Mouse (Mus musculus): Measurements from ENCODE around the gene Kmt2a.
A peak's percentile ranks its signal among the peaks of the same experiment; 100 is the strongest.

Kmt2a gene

GRCm38 (mm10) chr9:44817522-44817921 is 63.6 kb downstream of the Kmt2a start:
- DNase-seq (ENCODE audit: low spot score) = no peak

- no peak for DNase-seq (ENCODE audit: low spot score)
These were observed 66.9 kb downstream of the Kmt2a start for GRCm38 (mm10) chr9:44814179-44814578.

GRCm38 (mm10) chr9:44810316-44810715 is 70.8 kb downstream of the Kmt2a start:
- DNase-seq (ENCODE audit: low spot score) = no peak

- no peak for DNase-seq (ENCODE audit: low spot score)
These were observed 73.3 kb downstream of the Kmt2a start for GRCm38 (mm10) chr9:44807778-44808177.

GRCm38 (mm10) chr9:44807141-44807540 is 74.0 kb downstream of the Kmt2a start:
- DNase-seq (ENCODE audit: low spot score) = no peak

GRCm38 (mm10) chr9:44805536-44805935 is 75.6 kb downstream of the Kmt2a start:
- DNase-seq (ENCODE audit: low spot score) = no peak

GRCm38 (mm10) chr9:44804678-44805077 is 76.4 kb downstream of the Kmt2a start:
- DNase-seq (ENCODE audit: low spot score) = no peak

GRCm38 (mm10) chr9:44802808-44803450 is 78.2 kb downstream of the Kmt2a start, which contains the start of gene Ttc36:
Gene Ttc36 (minus strand): TSS chr9:44803072.
- no peak for DNase-seq (ENCODE audit: low spot score)

- DNase-seq (ENCODE audit: low spot score) = no peak
These were observed 79.4 kb downstream of the Kmt2a start for GRCm38 (mm10) chr9:44801669-44802068.

- no peak for DNase-seq (ENCODE audit: low spot score)
These were observed 81.2 kb downstream of the Kmt2a start for GRCm38 (mm10) chr9:44799958-44800324.

GRCm38 (mm10) chr9:44799102-44799957 is 81.8 kb downstream of the Kmt2a start, which contains the start of gene Tmem25:
Gene Tmem25 (minus strand): TSS chr9:44799307.
- peak; percentile 85 for DNase-seq (ENCODE audit: low spot score)

GRCm38 (mm10) chr9:44798298-44798697 is 82.8 kb downstream of the Kmt2a start:
- no peak for DNase-seq (ENCODE audit: low spot score)

GRCm38 (mm10) chr9:44792842-44793241 is 88.3 kb downstream of the Kmt2a start:
- DNase-seq (ENCODE audit: low spot score) = no peak

GRCm38 (mm10) chr9:44772750-44773651 is 108.1 kb downstream of the Kmt2a start:
- DNase-seq (ENCODE audit: low spot score) = peak; percentile 97

- DNase-seq (ENCODE audit: low spot score) = no peak
These were observed 108.7 kb downstream of the Kmt2a start for GRCm38 (mm10) chr9:44772392-44772749.

- no peak for DNase-seq (ENCODE audit: low spot score)
These were observed 109.7 kb downstream of the Kmt2a start for GRCm38 (mm10) chr9:44771376-44771775.

GRCm38 (mm10) chr9:44768029-44768394 is 113.1 kb downstream of the Kmt2a start:
- DNase-seq (ENCODE audit: low spot score) = peak; percentile 19

GRCm38 (mm10) chr9:44767101-44768028 is 113.7 kb downstream of the Kmt2a start, which contains the start of the genes Arcn1 and Ift46:
Gene Arcn1 (minus strand): TSS chr9:44767845.
Gene Ift46 (plus strand): TSS chr9:44767908.
- peak; percentile 88 for DNase-seq (ENCODE audit: low spot score)

- no peak for DNase-seq (ENCODE audit: low spot score)
These were observed 120.2 kb downstream of the Kmt2a start for GRCm38 (mm10) chr9:44760873-44761272.

All from MN1 (cell line).